Mouse (Mus musculus) G1E (cell line): ENCODE measurements around the gene Tepsin.

Experiments
- CTCF ChIP-seq: IDR thresholded peaks from 2 replicates; pipeline ENCODE4 v1.5.1; 2012; ENCODE audit warnings: low read depth, low read length, inconsistent platforms, mixed read lengths
- GATA1 ChIP-seq: IDR thresholded peaks from 2 replicates; pipeline ENCODE4 v1.6.1; 2012; ENCODE audit warnings: borderline replicate concordance, low read length, inconsistent platforms, mixed read lengths
- POLR2AphosphoS5 ChIP-seq: IDR thresholded peaks from 2 replicates; pipeline ENCODE4 v1.6.1; 2012; ENCODE audit warnings: low read depth, low read length, inconsistent platforms; ENCODE audit not compliant: insufficient replicate concordance
- TAL1 ChIP-seq: conservative IDR thresholded peaks from 2 replicates; pipeline ENCODE4 v1.6.1; 2012; ENCODE audit warnings: low read depth, low read length, inconsistent platforms, mixed read lengths

DNA sequence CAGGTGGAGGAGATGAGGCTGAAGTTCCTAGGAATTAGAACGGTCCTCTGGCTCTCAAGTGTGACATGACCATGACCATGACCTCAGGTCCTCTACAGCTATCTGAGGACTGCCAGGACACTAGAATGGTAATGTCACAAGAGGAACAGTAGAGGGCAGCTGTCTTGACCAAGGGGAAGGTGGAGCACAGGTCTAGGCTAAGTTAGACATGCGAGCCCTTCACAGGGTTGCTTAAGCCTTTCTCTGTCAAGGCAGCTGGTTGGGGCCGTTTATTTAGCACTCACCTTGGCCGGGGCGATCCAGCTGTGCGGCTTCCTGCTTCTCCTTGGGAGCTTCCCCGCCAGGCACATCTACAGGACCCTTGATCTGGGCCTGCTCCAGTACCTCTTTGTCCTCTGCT, 12.0 kb upstream of the Tepsin start:
- TF ChIP-seq TAL1 (no peak), CTCF (no peak; the same call in 1 of the 2 replicates), POLR2AphosphoS5 (no peak), GATA1 (no peak)
